Mouse (Mus musculus) right cerebral cortex, postnatal 14 days (tissue): ENCODE measurements around the gene Cacna1c.

ENCODE experiments used
- DNase-seq: peaks from one replicate; pipeline ENCODE4 v3.0.0; 2022

Cacna1c gene

GRCm38 (mm10) chr6:119087919-119088318, 108.3 kb downstream of the Cacna1c start:
- no peak for DNase-seq

- no peak for DNase-seq
Observed at GRCm38 (mm10) chr6:119085789-119086188, 110.4 kb downstream of the Cacna1c start.

- no peak for DNase-seq
Observed at GRCm38 (mm10) chr6:119084532-119084931, 111.7 kb downstream of the Cacna1c start.

- DNase-seq, result no peak
Observed at GRCm38 (mm10) chr6:119083559-119083958, 112.7 kb downstream of the Cacna1c start.

GRCm38 (mm10) chr6:119082662-119083061, 113.6 kb downstream of the Cacna1c start:
- DNase-seq, result no peak

- no peak for DNase-seq
Observed at GRCm38 (mm10) chr6:119081650-119082049, 114.6 kb downstream of the Cacna1c start.

- DNase-seq, result no peak
Observed at GRCm38 (mm10) chr6:119079626-119080025, 116.6 kb downstream of the Cacna1c start.

- DNase-seq, result no peak
Observed at GRCm38 (mm10) chr6:119078912-119079311, 117.3 kb downstream of the Cacna1c start.

- no peak for DNase-seq
Observed at GRCm38 (mm10) chr6:119077231-119077630, 119.0 kb downstream of the Cacna1c start.

GRCm38 (mm10) chr6:119073419-119074071, 122.7 kb downstream of the Cacna1c start:
- no peak for DNase-seq

- no peak for DNase-seq
Observed at GRCm38 (mm10) chr6:119072772-119073171, 123.4 kb downstream of the Cacna1c start.

GRCm38 (mm10) chr6:119070771-119071170, 125.4 kb downstream of the Cacna1c start:
- no peak for DNase-seq

- no peak for DNase-seq
Observed at GRCm38 (mm10) chr6:119070351-119070750, 125.9 kb downstream of the Cacna1c start.

- DNase-seq, result no peak
Observed at GRCm38 (mm10) chr6:119069145-119069544, 127.1 kb downstream of the Cacna1c start.

- no peak for DNase-seq
Observed at GRCm38 (mm10) chr6:119068650-119069049, 127.6 kb downstream of the Cacna1c start.

- no peak for DNase-seq
Observed at GRCm38 (mm10) chr6:119064961-119065360, 131.3 kb downstream of the Cacna1c start.

GRCm38 (mm10) chr6:119064430-119064829, 131.8 kb downstream of the Cacna1c start:
- DNase-seq, result no peak

GRCm38 (mm10) chr6:119062695-119063094, 133.5 kb downstream of the Cacna1c start:
- no peak for DNase-seq

GRCm38 (mm10) chr6:119058896-119059295, 137.3 kb downstream of the Cacna1c start:
- DNase-seq, result no peak

- no peak for DNase-seq
Observed at GRCm38 (mm10) chr6:119058461-119058860, 137.8 kb downstream of the Cacna1c start.

- DNase-seq, result peak; percentile 41
Observed at GRCm38 (mm10) chr6:119057076-119057479, 139.1 kb downstream of the Cacna1c start.

- DNase-seq, result no peak
Observed at GRCm38 (mm10) chr6:119052801-119053200, 143.4 kb downstream of the Cacna1c start.

GRCm38 (mm10) chr6:119052366-119052765, 143.9 kb downstream of the Cacna1c start:
- no peak for DNase-seq

- DNase-seq, result no peak
Observed at GRCm38 (mm10) chr6:119051721-119052120, 144.5 kb downstream of the Cacna1c start.

- DNase-seq, result no peak
Observed at GRCm38 (mm10) chr6:119047340-119047739, 148.9 kb downstream of the Cacna1c start.
